Mouse (Mus musculus): ENCODE results near the gene D16Ertd472e.

The D16Ertd472e gene

GRCm38 (mm10) chr16:78564110-78564821 lies 12.2 kb downstream of the D16Ertd472e start:
- DNase-seq = peak; percentile 81

GRCm38 (mm10) chr16:78563093-78563971 lies 13.2 kb downstream of the D16Ertd472e start:
- peak; percentile 74 for DNase-seq

- DNase-seq = no peak
Observed at GRCm38 (mm10) chr16:78560627-78561026, 15.9 kb downstream of the D16Ertd472e start.

GRCm38 (mm10) chr16:78560063-78560462 lies 16.4 kb downstream of the D16Ertd472e start:
- DNase-seq = peak; percentile 79

- peak; percentile 21 for DNase-seq
Observed at GRCm38 (mm10) chr16:78557573-78557972, 18.9 kb downstream of the D16Ertd472e start.

- peak; percentile 75 for DNase-seq
Observed at GRCm38 (mm10) chr16:78554911-78555648, 21.4 kb downstream of the D16Ertd472e start.

- no peak for DNase-seq
Observed at GRCm38 (mm10) chr16:78547367-78547766, 29.1 kb downstream of the D16Ertd472e start.

- DNase-seq = no peak
Observed at GRCm38 (mm10) chr16:78546529-78546928, 30.0 kb downstream of the D16Ertd472e start.

- DNase-seq = no peak
Observed at GRCm38 (mm10) chr16:78540376-78541246, 35.9 kb downstream of the D16Ertd472e start.

- peak; percentile 18 for DNase-seq
Observed at GRCm38 (mm10) chr16:78537798-78538422, 38.6 kb downstream of the D16Ertd472e start.

GRCm38 (mm10) chr16:78537322-78537721 lies 39.2 kb downstream of the D16Ertd472e start:
- DNase-seq = peak; percentile 60

- peak; percentile 61 for DNase-seq
Observed at GRCm38 (mm10) chr16:78534468-78534867, 42.0 kb downstream of the D16Ertd472e start.

- peak; percentile 83 for DNase-seq
Observed at GRCm38 (mm10) chr16:78531957-78532605, 44.4 kb downstream of the D16Ertd472e start.

GRCm38 (mm10) chr16:78522974-78523373 lies 53.5 kb downstream of the D16Ertd472e start:
- no peak for DNase-seq

GRCm38 (mm10) chr16:78518697-78519096 lies 57.8 kb downstream of the D16Ertd472e start:
- DNase-seq = no peak

GRCm38 (mm10) chr16:78517171-78517570 lies 59.3 kb downstream of the D16Ertd472e start:
- no peak for DNase-seq

GRCm38 (mm10) chr16:78511526-78511925 lies 65.0 kb downstream of the D16Ertd472e start:
- peak; percentile 22 for DNase-seq

- peak; percentile 28 for DNase-seq
Observed at GRCm38 (mm10) chr16:78502492-78502891, 74.0 kb downstream of the D16Ertd472e start.

GRCm38 (mm10) chr16:78492696-78493095 lies 83.8 kb downstream of the D16Ertd472e start:
- peak; percentile 28 for DNase-seq

- DNase-seq = peak; percentile 37
Observed at GRCm38 (mm10) chr16:78490779-78491178, 85.7 kb downstream of the D16Ertd472e start.
